Mouse (Mus musculus) heart, embryonic 14.5 days (tissue): Measurements from ENCODE around the gene Snrnp35. TPM values are rescaled to one million over a fixed set of nuclear protein-coding genes. Genes with fewer than 3 reads are reported as not detected.

Experiments
- ATAC-seq: fragments of 200-750 bp; cut with Nextera tagmentation; 2 replicates; pipeline ENCODE4 v1.8.0; 2017; ENCODE audit warnings: low read depth, moderate TSS enrichment; ENCODE audit not compliant: insufficient number of reproducible peaks, insufficient read depth, low FRiP score
- H3K27ac ChIP-seq, 2 experiments: fragments of 200-500 bp in 1 of 2; fragments of 300-500 bp in 1 of 2; sonication (generic) in 1 of 2; replicated peaks in 1 of 2; 2 replicates each; pipeline ENCODE4 v1.5.1; 2012 to 2014; ENCODE audit warnings: low read depth in 2 of 2, low read length in 2 of 2, control low read depth in 1 of 2, mild to moderate bottlenecking in 1 of 2, mixed read lengths in 1 of 2; ENCODE audit not compliant: control insufficient read depth in 1 of 2, insufficient read depth in 1 of 2
- H3K27me3 ChIP-seq: fragments of 300-500 bp; sonication (generic); 2 replicates; pipeline ENCODE4 v1.6.1; 2014; ENCODE audit warnings: mild to moderate bottlenecking, low read length, control low read depth; ENCODE audit not compliant: control insufficient read depth, insufficient read depth
- H3K36me3 ChIP-seq: fragments of 300-500 bp; sonication (generic); 2 replicates; pipeline ENCODE4 v1.6.1; 2014; ENCODE audit warnings: mild to moderate bottlenecking, control low read depth, low read length, mixed read lengths; ENCODE audit not compliant: control insufficient read depth, insufficient read depth
- H3K4me1 ChIP-seq, 2 experiments: fragments of 200-500 bp in 1 of 2; fragments of 300-500 bp in 1 of 2; sonication (generic) in 1 of 2; 2 replicates each; pipeline ENCODE4 v1.6.1; 2012 to 2014; ENCODE audit warnings: low read length in 2 of 2, control low read depth in 1 of 2, mixed read lengths in 1 of 2; ENCODE audit not compliant: control insufficient read depth in 2 of 2, insufficient read depth in 2 of 2
- H3K4me2 ChIP-seq: fragments of 300-500 bp; sonication (generic); 2 replicates; pipeline ENCODE4 v1.6.1; 2014; ENCODE audit warnings: mild to moderate bottlenecking, low read length
- H3K4me3 ChIP-seq, 2 experiments: fragments of 200-500 bp in 1 of 2; fragments of 300-500 bp in 1 of 2; sonication (generic) in 1 of 2; 2 replicates each; pipeline ENCODE4 v1.5.1; 2012 to 2014; ENCODE audit warnings: low read length in 2 of 2, mild to moderate bottlenecking in 2 of 2, control low read depth in 1 of 2, low read depth in 1 of 2, moderate library complexity in 1 of 2; ENCODE audit not compliant: control insufficient read depth in 1 of 2, insufficient read depth in 1 of 2
- H3K9ac ChIP-seq: fragments of 300-500 bp; sonication (generic); 2 replicates; pipeline ENCODE4 v1.6.1; 2014; ENCODE audit warnings: mild to moderate bottlenecking, low read length
- H3K9me3 ChIP-seq: fragments of 300-500 bp; sonication (generic); 2 replicates; pipeline ENCODE4 v1.6.1; 2016; ENCODE audit warnings: low read length, control low read depth; ENCODE audit not compliant: control insufficient read depth
- WGBS: fragments of 180-500 bp; shearing (Covaris S2); extraction: QIAGEN DNeasy Blood & Tissue Kit; methylation state at CpG from one replicate; pipeline ENCODE4 v1.1.7; 2014; 5-methylcytosine and 5-hydroxymethylcytosine counted together
- polyA plus RNA-seq: library from polyadenylated mRNA; unstranded; fragments of >200 nt; fragmentation: Nextera tagmentation; extraction: Ambion mirVana; gene quantifications from 2 replicates; pipeline ENCODE4 v1.2.1, GENCODE M21; 2014

Snrnp35 gene
- polyA plus RNA-seq: 9.6 and 11.5 TPM in 2 replicates

- under 1% methylated on average over 48 of the region's 48 CpGs for WGBS
- peak; percentile 90 for ATAC-seq
- peak within 1 kb of the TSS; percentile 50 to 96 for H3K4me3 ChIP-seq
Measured at GRCm38 (mm10) chr5:124482966-124483654, at the start of gene Snrnp35. Snrnp35 (plus strand) TSS chr5:124483134.

GRCm38 (mm10) chr5:124438229-124438628 is 44.7 kb upstream of the Snrnp35 start:
- no peak overlapping the region for H3K4me3 ChIP-seq
- H3K9me3 ChIP-seq: no peaks in the 10 kb centered on the region
- no peak for ATAC-seq
- H3K4me1 ChIP-seq: peaks cover 2 to 9% of the 10 kb centered on the region in 2 experiments; a peak in 3 of 4 replicates
- H3K27ac ChIP-seq: peak overlapping the region; percentile 6 to 93; a peak in 3 of 4 replicates
- no peak overlapping the region for H3K9ac ChIP-seq
- 88% methylated on average over 5 of the region's 5 CpGs for WGBS
- no peak overlapping the region for H3K4me2 ChIP-seq
- H3K36me3 ChIP-seq: no peaks in the 10 kb centered on the region
- H3K27me3 ChIP-seq: no peaks in the 10 kb centered on the region

More at GRCm38 (mm10) chr5:124482966-124483654, at the start of gene Snrnp35:
- Histone ChIP-seq H3K27ac (peak within 1 kb of the TSS; percentile 97 to 100), H3K4me1 (peaks cover 9 to 13% of the 10 kb centered on the region in 2 experiments), H3K9me3 (no peaks in the 10 kb centered on the region), H3K9ac (peak within 1 kb of the TSS; percentile 77), H3K36me3 (0 out of 2 replicates have a peak, but pooled peaks cover 6% of the 10 kb centered on the region), H3K4me2 (peak within 1 kb of the TSS; percentile 86), H3K27me3 (no peaks in the 10 kb centered on the region)

GRCm38 (mm10) chr5:124438746-124439145 is 44.2 kb upstream of the Snrnp35 start:
- Histone ChIP-seq H3K4me2 (peak overlapping the region; percentile 93), H3K27ac (peak overlapping the region; percentile 67 to 93; a peak in 3 of 4 replicates), H3K27me3 (no peaks in the 10 kb centered on the region), H3K4me1 (peaks cover 2 to 9% of the 10 kb centered on the region in 2 experiments; a peak in 3 of 4 replicates), H3K36me3 (no peaks in the 10 kb centered on the region), H3K9me3 (no peaks in the 10 kb centered on the region), H3K9ac (no peak overlapping the region), H3K4me3 (peak overlapping the region in 1 of 2 experiments; percentile 73; a peak in 1 of 4 replicates)
- 64% methylated on average over 5 of the region's 5 CpGs for WGBS
- no peak for ATAC-seq

- Histone ChIP-seq H3K4me1 (peaks cover 2 to 10% of the 10 kb centered on the region in 2 experiments; a peak in 3 of 4 replicates), H3K27me3 (no peaks in the 10 kb centered on the region), H3K4me2 (peak within 1 kb of the TSS; percentile 93), H3K9me3 (no peaks in the 10 kb centered on the region), H3K27ac (peak within 1 kb of the TSS; percentile 84 to 93), H3K36me3 (no peaks in the 10 kb centered on the region), H3K9ac (peak within 1 kb of the TSS; percentile 86), H3K4me3 (peak within 1 kb of the TSS; percentile 71 to 73)
- under 1% methylated on average over 34 of the region's 34 CpGs for WGBS
- ATAC-seq: peak; percentile 96
Measured at GRCm38 (mm10) chr5:124439447-124440093, 43.4 kb upstream of the Snrnp35 start, which contains the start of gene Kmt5a. Kmt5a (plus strand) TSS chr5:124439930.

GRCm38 (mm10) chr5:124440094-124440701 is 42.7 kb upstream of the Snrnp35 start:
- H3K9ac ChIP-seq: peak overlapping the region; percentile 86
- WGBS: under 1% methylated on average over 30 of the region's 30 CpGs
- ATAC-seq: peak; percentile 69
- H3K27me3 ChIP-seq: no peaks in the 10 kb centered on the region
- H3K27ac ChIP-seq: peak overlapping the region; percentile 84 to 93
- peak overlapping the region; percentile 71 to 73 for H3K4me3 ChIP-seq
- H3K4me1 ChIP-seq: peaks cover 5 to 14% of the 10 kb centered on the region in 2 experiments; a peak in 3 of 4 replicates
- peak overlapping the region; percentile 93 for H3K4me2 ChIP-seq
- no peaks in the 10 kb centered on the region for H3K36me3 ChIP-seq
- H3K9me3 ChIP-seq: no peaks in the 10 kb centered on the region

GRCm38 (mm10) chr5:124442628-124443027 is 40.3 kb upstream of the Snrnp35 start:
- H3K36me3 ChIP-seq: peaks cover 9% of the 10 kb centered on the region
- H3K27me3 ChIP-seq: no peaks in the 10 kb centered on the region
- no peaks in the 10 kb centered on the region for H3K9me3 ChIP-seq
- 71% methylated on average over 2 of the region's 2 CpGs for WGBS
- H3K4me1 ChIP-seq: peaks cover 11 to 23% of the 10 kb centered on the region in 2 experiments
- H3K27ac ChIP-seq: no peak overlapping the region
- no peak overlapping the region for H3K4me2 ChIP-seq
- no peak for ATAC-seq
- H3K9ac ChIP-seq: no peak overlapping the region
- no peak overlapping the region for H3K4me3 ChIP-seq

GRCm38 (mm10) chr5:124444208-124444607 is 38.7 kb upstream of the Snrnp35 start:
- Histone ChIP-seq H3K9ac (no peak overlapping the region), H3K4me1 (peaks cover 11 to 32% of the 10 kb centered on the region in 2 experiments), H3K27ac (no peak overlapping the region), H3K4me2 (peak overlapping the region; percentile 89), H3K9me3 (no peaks in the 10 kb centered on the region), H3K27me3 (no peaks in the 10 kb centered on the region), H3K36me3 (peaks cover 24% of the 10 kb centered on the region), H3K4me3 (no peak overlapping the region)
- WGBS: 72% methylated on average over 3 of the region's 3 CpGs
- ATAC-seq: no peak
